In the genomic region with DNA sequence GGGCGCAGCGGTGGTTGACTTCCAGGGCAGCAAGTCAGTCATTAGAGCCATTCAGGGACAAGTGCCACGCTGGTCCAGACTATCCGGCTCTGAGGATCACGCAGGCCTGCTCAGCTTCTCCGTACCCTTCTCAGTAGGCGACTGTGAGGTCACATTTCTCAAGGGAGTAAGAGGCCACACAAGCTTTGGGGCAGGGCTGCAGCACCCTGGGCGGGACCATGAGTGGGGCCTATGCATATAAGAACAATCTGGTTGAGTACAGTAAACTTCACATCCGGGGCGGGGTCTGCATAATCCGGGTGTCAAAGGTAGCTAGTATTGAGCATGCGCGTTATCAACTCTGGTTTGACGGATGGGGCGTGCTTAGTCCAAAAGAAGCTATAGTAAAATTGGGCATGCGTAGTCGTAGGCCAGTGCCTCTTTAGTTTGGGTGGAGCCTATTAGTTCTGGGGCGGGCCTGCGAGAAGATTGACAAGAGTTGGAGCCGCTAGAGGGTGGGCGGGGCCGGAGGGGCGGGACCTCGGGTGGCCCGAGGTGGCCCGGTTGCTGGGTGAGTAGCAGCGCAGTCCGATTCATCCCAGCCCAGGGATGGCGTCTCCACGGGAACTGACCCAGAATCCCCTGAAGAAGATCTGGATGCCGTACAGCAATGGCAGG, we compare ENCODE assay signal across 8 mouse cellular contexts. TPM values are rescaled to one million over a fixed set of nuclear protein-coding genes. Genes with fewer than 3 reads are reported as not detected.
DNase-seq lines count a peak whose midpoint lies in the region; ATAC-seq lines count a peak whose summit lies in the region.

TSS of gene Pfkfb4 (plus strand) at position 351 of the 657 bp plus-strand sequence.

- H3K27me3 ChIP-seq in intestine, embryonic 14.5 days (replicated peaks; ENCODE audit: control insufficient read depth, insufficient read depth, low read length) = no peaks in the 10 kb centered on the region

- H3K9ac ChIP-seq in intestine, embryonic 14.5 days (ENCODE audit: low read length) = peak within 1 kb of the TSS; percentile 52

- H3K4me3 ChIP-seq in intestine, embryonic 14.5 days (ENCODE audit: low read depth, low read length) = peak within 1 kb of the TSS; percentile 59

- WGBS in intestine, embryonic 14.5 days = under 1% methylated on average over 31 of the region's 31 CpGs

- H3K4me2 ChIP-seq in intestine, embryonic 14.5 days (ENCODE audit: low read length) = peak within 1 kb of the TSS; percentile 56

- DNase-seq in adrenal gland, adult 18-20 months (ENCODE audit: low spot score in 2 of 2) = peak; percentile 82 to 83
- DNase-seq in embryo, embryonic 11 days = peak; percentile 99
- DNase-seq in gastrocnemius, postnatal 25 days = peak; percentile 96
- peak; percentile 95 for DNase-seq in intestine, embryonic 14.5 days (ENCODE audit: low spot score)
- DNase-seq in left cerebral cortex, postnatal 14 days (ENCODE audit: low spot score in 2 of 2) = peak; percentile 93 to 97
- DNase-seq in mesoderm, embryonic 11.5 days (ENCODE audit: low read depth, low spot score) = peak; percentile 98
- peak; percentile 91 to 98 for DNase-seq in right cerebral cortex, postnatal 36 days (ENCODE audit: low spot score in 2 of 2)
- peak; percentile 98 for DNase-seq in yolk sac, embryonic 10.5 days (ENCODE audit: low spot score)

- intact Hi-C loops in left cerebral cortex, postnatal 14 days (cut with DNase I) = no loop called here

- ATAC-seq in intestine, embryonic 14.5 days (replicated peaks; ENCODE audit: low FRiP score, low TSS enrichment, low read depth) = peak; percentile 93

- no peaks in the 10 kb centered on the region for H3K9me3 ChIP-seq in intestine, embryonic 14.5 days (ENCODE audit: control insufficient read depth, low read length)

- peaks cover 20% of the 10 kb centered on the region; the same call in 1 of the 2 replicates for H3K4me1 ChIP-seq in intestine, embryonic 14.5 days (replicated peaks; ENCODE audit: control insufficient read depth, insufficient read depth, low read length)

- H3K27ac ChIP-seq in intestine, embryonic 14.5 days (ENCODE audit: low read depth) = peak within 1 kb of the TSS; percentile 87

- H3K36me3 ChIP-seq in intestine, embryonic 14.5 days (ENCODE audit: control insufficient read depth, insufficient read depth, low read length) = no peaks in the 10 kb centered on the region

RNA-seq across cellular contexts. Expression of gene Pfkfb4, which starts in this region (rescaled TPM):
- 10 to 100 TPM in 1 of 2 experiments, 1 to 10 TPM in 1; 7.6 to 13.7 TPM for total RNA-seq in adrenal gland, adult 18-20 months (2021)
- total RNA-seq in gastrocnemius, postnatal 25 days (2021) = 10 to 100 TPM; 20.4 to 32.4 TPM
- 10.2 and 11.3 TPM in 2 replicates for polyA plus RNA-seq in intestine, embryonic 14.5 days (2014; fragmentation: Nextera tagmentation; extraction: Ambion mirVana)
- total RNA-seq in left cerebral cortex, postnatal 14 days (2021) = 10 to 100 TPM; 15.9 to 16.7 TPM

Comparison
In these comparisons a context has a peak if more than half of its experiments do, and no peak if none do; other contexts are left out.
1. Peak in every context shown above with its lines: DNase-seq, ATAC-seq, H3K4me3 ChIP-seq and H3K27ac ChIP-seq.